Mouse (Mus musculus) hindbrain, embryonic 10.5 days (tissue): Measurements from ENCODE around the gene Plekha5. TPM values are rescaled to one million over a fixed set of nuclear protein-coding genes. Genes with fewer than 3 reads are reported as not detected.
"Not testable (repeated sequence)": the region's sequence is repeated elsewhere in the genome, so short reads cannot be mapped to it uniquely, and the experiment has no call there.

Source experiments
- DNase-seq: peaks from one replicate; pipeline ENCODE4 v3.0.0-alpha.2; 2017; ENCODE audit warnings: low spot score
- H3K27ac ChIP-seq: fragments of 300-500 bp; sonication (generic); 2 replicates; pipeline ENCODE4 v1.5.1; 2016; ENCODE audit warnings: mild to moderate bottlenecking, moderate library complexity
- H3K27me3 ChIP-seq: fragments of 300-500 bp; sonication (generic); 2 replicates; pipeline ENCODE4 v1.6.1; 2016; ENCODE audit warnings: mild to moderate bottlenecking; ENCODE audit not compliant: poor library complexity, insufficient read depth, severe bottlenecking
- H3K36me3 ChIP-seq: fragments of 300-500 bp; sonication (generic); 2 replicates; pipeline ENCODE4 v1.6.1; 2016; ENCODE audit warnings: mild to moderate bottlenecking, moderate library complexity
- H3K4me1 ChIP-seq: fragments of 300-500 bp; sonication (generic); replicated peaks from 2 replicates; pipeline ENCODE4 v1.6.1; 2016; ENCODE audit warnings: mild to moderate bottlenecking
- H3K4me3 ChIP-seq: fragments of 300-500 bp; sonication (generic); 2 replicates; pipeline ENCODE4 v1.5.1; 2016; ENCODE audit warnings: mild to moderate bottlenecking, moderate library complexity
- H3K9me3 ChIP-seq: fragments of 300-500 bp; sonication (generic); 2 replicates; pipeline ENCODE4 v1.6.1; 2016; ENCODE audit warnings: mild to moderate bottlenecking, moderate library complexity
- WGBS: fragments of 180-500 bp; shearing (Covaris S2); methylation state at CpG from one replicate; pipeline ENCODE4 v1.1.7; 2016; 5-methylcytosine and 5-hydroxymethylcytosine counted together
- polyA plus RNA-seq: library from polyadenylated mRNA; unstranded; fragments of >200 nt; fragmentation: Nextera tagmentation; extraction: Ambion mirVana; gene quantifications from 2 replicates; pipeline ENCODE4 v1.2.1, GENCODE M21; 2016

The Plekha5 gene
- polyA plus RNA-seq, 1 experiment from 2014 or later, result 35.5 TPM

- 92% methylated on average over 13 of the region's 13 CpGs for WGBS
- H3K4me1 ChIP-seq, result peaks cover 22% of the 10 kb centered on the region
- no peaks in the 10 kb centered on the region for H3K27me3 ChIP-seq
- H3K4me3 ChIP-seq, result no peak overlapping the region
- H3K36me3 ChIP-seq, result peaks cover 74% of the 10 kb centered on the region
- DNase-seq, result no peak
- no peak overlapping the region for H3K27ac ChIP-seq
- H3K9me3 ChIP-seq, result no peaks in the 10 kb centered on the region
Measured at GRCm38 (mm10) chr6:140550741-140551140, 126.9 kb downstream of the Plekha5 start.

GRCm38 (mm10) chr6:140554261-140554660 is 130.4 kb downstream of the Plekha5 start:
- no peak overlapping the region for H3K27ac ChIP-seq
- H3K9me3 ChIP-seq, result no peaks in the 10 kb centered on the region
- H3K4me1 ChIP-seq, result peaks cover 6% of the 10 kb centered on the region; the same call in 1 of the 2 replicates
- H3K27me3 ChIP-seq, result no peaks in the 10 kb centered on the region
- no peak overlapping the region for H3K4me3 ChIP-seq
- 67% methylated on average over 4 of the region's 4 CpGs for WGBS
- no peak for DNase-seq
- peaks cover 63% of the 10 kb centered on the region for H3K36me3 ChIP-seq

- Histone ChIP-seq H3K4me3 (no peak overlapping the region), H3K27ac (no peak overlapping the region), H3K27me3 (no peaks in the 10 kb centered on the region), H3K36me3 (peaks cover 59% of the 10 kb centered on the region), H3K9me3 (no peaks in the 10 kb centered on the region), H3K4me1 (peaks cover 6% of the 10 kb centered on the region; the same call in 1 of the 2 replicates)
- no peak for DNase-seq
- 88% methylated on average over 6 of the region's 6 CpGs for WGBS
Measured at GRCm38 (mm10) chr6:140559411-140559810, 135.6 kb downstream of the Plekha5 start.

- no peak overlapping the region for H3K4me3 ChIP-seq
- 92% methylated on average over 9 of the region's 9 CpGs for WGBS
- H3K9me3 ChIP-seq, result no peaks in the 10 kb centered on the region
- H3K27ac ChIP-seq, result no peak overlapping the region
- H3K27me3 ChIP-seq, result no peaks in the 10 kb centered on the region
- no peaks in the 10 kb centered on the region for H3K4me1 ChIP-seq
- DNase-seq, result no peak
- H3K36me3 ChIP-seq, result peaks cover 63% of the 10 kb centered on the region
Measured at GRCm38 (mm10) chr6:140561151-140561916, 137.5 kb downstream of the Plekha5 start.

- no peak overlapping the region for H3K4me3 ChIP-seq
- H3K4me1 ChIP-seq, result no peaks in the 10 kb centered on the region
- H3K36me3 ChIP-seq, result peaks cover 63% of the 10 kb centered on the region
- no peaks in the 10 kb centered on the region for H3K9me3 ChIP-seq
- H3K27ac ChIP-seq, result no peak overlapping the region
- DNase-seq, result no peak
- 87% methylated on average over 9 of the region's 9 CpGs for WGBS
- no peaks in the 10 kb centered on the region for H3K27me3 ChIP-seq
Measured at GRCm38 (mm10) chr6:140561917-140562590, 138.2 kb downstream of the Plekha5 start.

GRCm38 (mm10) chr6:140567199-140567598 is 143.3 kb downstream of the Plekha5 start:
- Histone ChIP-seq H3K36me3 (peaks cover 73% of the 10 kb centered on the region), H3K4me3 (no peak overlapping the region), H3K27me3 (no peaks in the 10 kb centered on the region), H3K27ac (no peak overlapping the region), H3K9me3 (no peaks in the 10 kb centered on the region), H3K4me1 (no peaks in the 10 kb centered on the region)
- DNase-seq, result no peak
- 97% methylated on average over 2 of the region's 2 CpGs for whole genome bisulfite sequencing

- H3K27me3 ChIP-seq, result no peaks in the 10 kb centered on the region
- no peaks in the 10 kb centered on the region for H3K4me1 ChIP-seq
- no peak for DNase-seq
- H3K4me3 ChIP-seq, result no peak overlapping the region
- H3K9me3 ChIP-seq, result no peaks in the 10 kb centered on the region
- WGBS, result 87% methylated on average over 2 of the region's 2 CpGs
- no peak overlapping the region for H3K27ac ChIP-seq
- H3K36me3 ChIP-seq, result peaks cover 74% of the 10 kb centered on the region
Measured at GRCm38 (mm10) chr6:140567897-140568296, 144.0 kb downstream of the Plekha5 start.

- DNase-seq, result no peak
- Histone ChIP-seq H3K36me3 (peaks cover 80% of the 10 kb centered on the region), H3K9me3 (no peaks in the 10 kb centered on the region), H3K27ac (no peak overlapping the region), H3K4me3 (no peak overlapping the region), H3K27me3 (no peaks in the 10 kb centered on the region), H3K4me1 (no peaks in the 10 kb centered on the region)
- WGBS, result 88% methylated on average over 11 of the region's 11 CpGs
Measured at GRCm38 (mm10) chr6:140570152-140570551, 146.3 kb downstream of the Plekha5 start.

- Histone ChIP-seq H3K27me3 (no peaks in the 10 kb centered on the region), H3K27ac (no peak overlapping the region), H3K9me3 (no peaks in the 10 kb centered on the region), H3K36me3 (peaks cover 86% of the 10 kb centered on the region), H3K4me3 (no peak overlapping the region), H3K4me1 (no peaks in the 10 kb centered on the region)
- no peak for DNase-seq
- WGBS, result 89% methylated on average over 3 of the region's 3 CpGs
Measured at GRCm38 (mm10) chr6:140574943-140575342, 151.1 kb downstream of the Plekha5 start.

- no peak for DNase-seq
- Histone ChIP-seq H3K36me3 (peaks cover 80% of the 10 kb centered on the region), H3K4me1 (no peaks in the 10 kb centered on the region), H3K9me3 (no peaks in the 10 kb centered on the region), H3K27ac (no peak overlapping the region), H3K27me3 (no peaks in the 10 kb centered on the region), H3K4me3 (no peak overlapping the region)
- 87% methylated on average over 8 of the region's 8 CpGs for WGBS
Measured at GRCm38 (mm10) chr6:140576133-140576532, 152.3 kb downstream of the Plekha5 start.

GRCm38 (mm10) chr6:140576961-140577821 is 153.3 kb downstream of the Plekha5 start:
- H3K27me3 ChIP-seq, result no peaks in the 10 kb centered on the region
- DNase-seq, result no peak
- no peaks in the 10 kb centered on the region for H3K4me1 ChIP-seq
- H3K9me3 ChIP-seq, result no peaks in the 10 kb centered on the region
- no peak overlapping the region for H3K4me3 ChIP-seq
- H3K27ac ChIP-seq, result no peak overlapping the region
- WGBS, result 84% methylated on average over 18 of the region's 18 CpGs
- H3K36me3 ChIP-seq, result peaks cover 76% of the 10 kb centered on the region

- H3K36me3 ChIP-seq, result peaks cover 74% of the 10 kb centered on the region
- no peak for DNase-seq
- no peak overlapping the region for H3K27ac ChIP-seq
- H3K4me1 ChIP-seq, result no peaks in the 10 kb centered on the region
- H3K27me3 ChIP-seq, result no peaks in the 10 kb centered on the region
- H3K9me3 ChIP-seq, result no peaks in the 10 kb centered on the region
- no peak overlapping the region for H3K4me3 ChIP-seq
- WGBS, result 93% methylated on average over 4 of the region's 4 CpGs
Measured at GRCm38 (mm10) chr6:140577822-140578170, 153.9 kb downstream of the Plekha5 start.

GRCm38 (mm10) chr6:140578985-140579384 is 155.1 kb downstream of the Plekha5 start:
- H3K27me3 ChIP-seq, H3K9me3 ChIP-seq, H3K27ac ChIP-seq, DNase-seq, H3K4me1 ChIP-seq, H3K4me3 ChIP-seq: not testable (repeated sequence)
- peaks cover 74% of the 10 kb centered on the region for H3K36me3 ChIP-seq
